Mouse (Mus musculus) forebrain, embryonic 12.5 days (tissue): ENCODE data around the gene Scamp5. TPM values are rescaled to one million over a fixed set of nuclear protein-coding genes. Genes with fewer than 3 reads are reported as not detected.

Experiments used
- ATAC-seq: fragments of 200-750 bp; cut with Nextera tagmentation; 2 replicates; pipeline ENCODE4 v1.8.0; 2017; ENCODE audit warnings: moderate TSS enrichment; ENCODE audit not compliant: low FRiP score
- H3K27ac ChIP-seq: fragments of 300-500 bp; sonication (generic); 2 replicates; pipeline ENCODE4 v1.5.1; 2016; ENCODE audit warnings: mild to moderate bottlenecking
- H3K27me3 ChIP-seq: fragments of 300-500 bp; sonication (generic); 2 replicates; pipeline ENCODE4 v1.6.1; 2016; ENCODE audit warnings: mild to moderate bottlenecking
- H3K36me3 ChIP-seq: fragments of 300-500 bp; sonication (generic); replicated peaks from 2 replicates; pipeline ENCODE4 v1.6.1; 2016; ENCODE audit warnings: mild to moderate bottlenecking
- H3K4me1 ChIP-seq: fragments of 300-500 bp; sonication (generic); 2 replicates; pipeline ENCODE4 v1.6.1; 2016
- H3K4me2 ChIP-seq: fragments of 300-500 bp; sonication (generic); 2 replicates; pipeline ENCODE4 v1.6.1; 2016; ENCODE audit warnings: mild to moderate bottlenecking, moderate library complexity
- H3K4me3 ChIP-seq: fragments of 300-500 bp; sonication (generic); replicated peaks from 2 replicates; pipeline ENCODE4 v1.5.1; 2016; ENCODE audit warnings: mild to moderate bottlenecking
- H3K9ac ChIP-seq: fragments of 300-500 bp; sonication (generic); 2 replicates; pipeline ENCODE4 v1.6.1; 2016; ENCODE audit warnings: mild to moderate bottlenecking
- H3K9me3 ChIP-seq: fragments of 300-500 bp; sonication (generic); 2 replicates; pipeline ENCODE4 v1.6.1; 2016
- WGBS: fragments of 180-500 bp; shearing (Covaris S2); methylation state at CpG from one replicate; pipeline ENCODE4 v1.1.7; 2016; 5-methylcytosine and 5-hydroxymethylcytosine counted together
- polyA plus RNA-seq: library from polyadenylated mRNA; unstranded; fragments of >200 nt; fragmentation: Nextera tagmentation; extraction: Ambion mirVana; gene quantifications from 2 replicates; pipeline ENCODE4 v1.2.1, GENCODE M21; 2016

The Scamp5 gene
- polyA plus RNA-seq, 1 experiment from 2014 or later = 41.5 TPM

GRCm38 (mm10) chr9:57398773-57399172, 69.1 kb downstream of the Scamp5 start:
- no peaks in the 10 kb centered on the region for H3K36me3 ChIP-seq
- no peak for ATAC-seq
- no peaks in the 10 kb centered on the region for H3K4me1 ChIP-seq
- no peak overlapping the region for H3K9ac ChIP-seq
- no peak overlapping the region for H3K27ac ChIP-seq
- no peak overlapping the region for H3K4me3 ChIP-seq
- no peaks in the 10 kb centered on the region for H3K27me3 ChIP-seq
- WGBS = 93% methylated on average over 2 of the region's 2 CpGs
- no peak overlapping the region for H3K4me2 ChIP-seq
- H3K9me3 ChIP-seq = peaks cover 16% of the 10 kb centered on the region

GRCm38 (mm10) chr9:57392892-57393291, 75.0 kb downstream of the Scamp5 start:
- WGBS = 81% methylated on average over 1 of the region's 1 CpGs
- Histone ChIP-seq H3K27ac (no peak overlapping the region), H3K4me3 (no peak overlapping the region), H3K9me3 (no peaks in the 10 kb centered on the region), H3K9ac (no peak overlapping the region), H3K4me1 (no peaks in the 10 kb centered on the region), H3K36me3 (no peaks in the 10 kb centered on the region), H3K4me2 (no peak overlapping the region), H3K27me3 (no peaks in the 10 kb centered on the region)
- ATAC-seq = no peak

Other genes starting within 250 kb of the Scamp5 start
- 0.06 TPM in 1 of 2 replicates, not detected in the other for gene Trcg1, start 231.5 kb downstream of the Scamp5 start, polyA plus RNA-seq
- 9.1 and 11.7 TPM in 2 replicates for gene 1700017B05Rik, start 205.4 kb downstream of the Scamp5 start, polyA plus RNA-seq
- 24.4 and 24.7 TPM in 2 replicates for gene Ppcdc, start 27.9 kb downstream of the Scamp5 start, polyA plus RNA-seq
- gene Rpp25, start 36.0 kb upstream of the Scamp5 start, polyA plus RNA-seq = 5.5 and 5.7 TPM in 2 replicates
- gene Cox5a, start 53.2 kb upstream of the Scamp5 start, polyA plus RNA-seq = 694 and 697 TPM in 2 replicates
- 18.2 and 19.3 TPM in 2 replicates for gene Fam219b, start 69.5 kb upstream of the Scamp5 start, polyA plus RNA-seq
- 62.3 and 62.5 TPM in 2 replicates for gene Mpi, start 84.7 kb upstream of the Scamp5 start, polyA plus RNA-seq
- 57.8 and 60.6 TPM in 2 replicates for gene Scamp2, start 92.9 kb upstream of the Scamp5 start, polyA plus RNA-seq
- gene Ulk3, start 121.4 kb upstream of the Scamp5 start, polyA plus RNA-seq = 19.9 and 24.1 TPM in 2 replicates
- gene Cplx3, start 138.2 kb upstream of the Scamp5 start, polyA plus RNA-seq = 0.65 TPM in 1 of 2 replicates, not detected in the other
- gene Lman1l, start 152.7 kb upstream of the Scamp5 start, polyA plus RNA-seq = not detected in 2 replicates
- 28.6 and 29.8 TPM in 2 replicates for gene Csk, start 185.6 kb upstream of the Scamp5 start, polyA plus RNA-seq
- not detected in 2 replicates for gene Cyp1a2, start 215.6 kb upstream of the Scamp5 start, polyA plus RNA-seq
- gene Cyp1a1, start 219.9 kb upstream of the Scamp5 start, polyA plus RNA-seq = not detected in 2 replicates
- gene Edc3, start 240.5 kb upstream of the Scamp5 start, polyA plus RNA-seq = 39.4 and 40.2 TPM in 2 replicates